Mouse (Mus musculus) embryonic fibroblast, embryonic 13.5 days (primary cell): Measurements from ENCODE around the gene Iqschfp.

Experiments used
- CTCF ChIP-seq: IDR thresholded peaks from 2 replicates; pipeline ENCODE4 v1.5.1; 2011; ENCODE audit warnings: mild to moderate bottlenecking, control low read depth, low read length, moderate library complexity, borderline replicate concordance; ENCODE audit not compliant: insufficient read depth
- POLR2A ChIP-seq: IDR thresholded peaks from 2 replicates; pipeline ENCODE4 v1.6.1; 2011; ENCODE audit warnings: low read depth, mild to moderate bottlenecking, control low read depth, low read length, moderate library complexity

DNA sequence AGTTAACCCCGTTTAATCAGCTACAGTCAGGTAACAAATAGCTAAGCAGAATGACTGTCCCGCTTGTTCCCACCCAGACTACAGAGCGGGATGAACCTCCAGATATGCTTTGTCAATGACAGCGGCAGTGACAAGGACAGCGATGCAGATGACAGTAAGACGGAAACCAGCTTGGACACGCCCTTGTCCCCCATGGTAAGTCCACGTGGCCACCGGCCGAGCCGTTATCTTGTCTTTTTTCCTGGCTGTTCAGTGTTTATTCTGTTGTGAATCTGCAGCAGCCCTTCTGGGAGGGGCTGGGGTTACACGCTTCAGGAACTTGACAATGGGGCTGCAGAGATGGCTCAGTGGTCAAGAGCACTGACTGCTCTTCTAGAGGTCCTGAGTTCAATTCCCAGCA, 724.3 kb downstream of the Iqschfp start:
- TF ChIP-seq CTCF (no peak), POLR2A (no peak)
